In the genomic region with DNA sequence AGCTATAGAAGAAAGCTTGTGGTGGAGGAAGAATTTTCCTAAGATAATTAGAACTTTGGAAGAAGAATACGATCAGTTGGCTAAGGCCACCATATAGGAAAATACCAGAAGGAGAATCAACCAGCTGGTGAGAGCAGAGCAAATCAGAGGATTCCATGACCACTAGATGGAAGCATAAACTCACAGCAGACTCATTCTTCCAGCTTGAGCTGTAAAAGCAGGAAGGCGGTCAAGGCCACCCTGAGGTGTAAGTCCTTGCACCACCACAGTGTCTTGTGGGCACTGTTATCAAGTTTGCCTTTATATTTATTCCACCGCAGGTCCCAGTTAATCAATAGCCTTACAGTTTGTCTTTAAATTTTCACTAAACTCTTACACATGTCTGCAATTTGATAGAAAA, we compare ENCODE assay signal across 8 mouse cellular contexts.
DNase-seq lines count a peak whose midpoint lies in the region; ATAC-seq and TF ChIP-seq lines count a peak whose summit lies in the region.

No protein-coding gene starts in this region.

- in situ Hi-C loops in ES-E14 (cut with MboI; ENCODE audit: low sequenced_read_pairs in 2 of 2, unreplicated experiment in 2 of 2) = no loop called here

- H3K36me3 ChIP-seq in ES-E14 (ENCODE audit: control insufficient read depth, insufficient read depth, low read length, poor library complexity, severe bottlenecking) = no peaks in the 10 kb centered on the region
- H3K36me3 ChIP-seq in kidney, embryonic 14.5 days (ENCODE audit: control insufficient read depth, insufficient read depth, low read length) = no peaks in the 10 kb centered on the region
- H3K36me3 ChIP-seq in lung, embryonic 16.5 days (ENCODE audit: control insufficient read depth, insufficient read depth, low read length) = no peaks in the 10 kb centered on the region

- no peaks in the 10 kb centered on the region for H3K27me3 ChIP-seq in kidney, embryonic 14.5 days (ENCODE audit: control insufficient read depth, insufficient read depth, low read length)
- no peaks in the 10 kb centered on the region for H3K27me3 ChIP-seq in lung, embryonic 16.5 days (ENCODE audit: control insufficient read depth, insufficient read depth, low read depth, low read length)

- no peak overlapping the region for H3K4me3 ChIP-seq in ES-E14 (ENCODE audit: insufficient read depth in 1 of 2, low read depth in 1 of 2, low read length in 2 of 2, poor library complexity in 1 of 2, severe bottlenecking in 1 of 2)
- H3K4me3 ChIP-seq in kidney, embryonic 14.5 days (ENCODE audit: low read length) = no peak overlapping the region
- H3K4me3 ChIP-seq in lung, embryonic 16.5 days (ENCODE audit: low read length) = no peak overlapping the region

- 36% methylated on average over 3 of the region's 3 CpGs for WGBS in kidney, embryonic 14.5 days
- WGBS in lung, embryonic 16.5 days = 19% methylated on average over 3 of the region's 3 CpGs

- ATAC-seq in kidney, embryonic 14.5 days (ENCODE audit: low FRiP score, low TSS enrichment) = peak; percentile 84
- ATAC-seq in lung, embryonic 16.5 days (ENCODE audit: low read depth) = peak; percentile 61

- peak; percentile 11 for DNase-seq in 3134 (ENCODE audit: extremely low read depth, insufficient read length, low spot score)
- peak; percentile 35 for DNase-seq in ES-E14 (ENCODE audit: low read depth, low spot score)
- peak; percentile 82 for DNase-seq in cerebellum, adult 9-10 months
- peak; percentile 21 to 56 for DNase-seq in frontal cortex, postnatal 36 days (ENCODE audit: low spot score in 2 of 2)
- peak; percentile 23 for DNase-seq in right cerebral cortex, postnatal 25 days
- DNase-seq in thymus, adult 18-20 months = no peak

- H3K4me2 ChIP-seq in kidney, embryonic 14.5 days (replicated peaks; ENCODE audit: low read depth, low read length) = no peak overlapping the region
- H3K4me2 ChIP-seq in lung, embryonic 16.5 days (ENCODE audit: low read depth, low read length) = no peak overlapping the region

- no peak overlapping the region for H3K27ac ChIP-seq in ES-E14 (ENCODE audit: insufficient read depth, low read depth, low read length, poor library complexity, severe bottlenecking)
- no peak overlapping the region for H3K27ac ChIP-seq in kidney, embryonic 14.5 days (ENCODE audit: low read depth, low read length)
- no peak overlapping the region for H3K27ac ChIP-seq in lung, embryonic 16.5 days (ENCODE audit: low read length)

- H3K9ac ChIP-seq in ES-E14 (ENCODE audit: insufficient read depth, low read depth, low read length, poor library complexity, severe bottlenecking) = no peak overlapping the region
- H3K9ac ChIP-seq in kidney, embryonic 14.5 days (ENCODE audit: low read depth, low read length) = no peak overlapping the region
- H3K9ac ChIP-seq in lung, embryonic 16.5 days (ENCODE audit: low read length) = no peak overlapping the region

- H3K9me3 ChIP-seq in ES-E14 (ENCODE audit: control insufficient read depth, insufficient read depth, low read depth, low read length) = no peaks in the 10 kb centered on the region
- H3K9me3 ChIP-seq in kidney, embryonic 14.5 days (ENCODE audit: control insufficient read depth, low read length) = no peaks in the 10 kb centered on the region
- H3K9me3 ChIP-seq in lung, embryonic 16.5 days (ENCODE audit: control insufficient read depth, low read length) = no peaks in the 10 kb centered on the region

- no peaks in the 10 kb centered on the region for H3K4me1 ChIP-seq in ES-E14 (ENCODE audit: control insufficient read depth in 2 of 2, insufficient read depth in 2 of 2, low read length in 2 of 2, poor library complexity in 1 of 2)
- no peaks in the 10 kb centered on the region for H3K4me1 ChIP-seq in kidney, embryonic 14.5 days (ENCODE audit: control insufficient read depth, insufficient read depth, low read length)
- H3K4me1 ChIP-seq in lung, embryonic 16.5 days (replicated peaks; ENCODE audit: control insufficient read depth, insufficient read depth, low read length) = no peaks in the 10 kb centered on the region

TF ChIP-seq in ES-E14, 5 proteins besides CTCF, POLR2A, EP300 and RAD21:
- TF ChIP-seq MAFK (IDR thresholded peaks at IDR 0.05; ENCODE audit: insufficient read depth, low read depth, low read length) (no peak), ZC3H11A (IDR thresholded peaks at IDR 0.05; ENCODE audit: borderline replicate concordance, low read depth, low read length) (peak; percentile 75; the same call in 1 of the 2 replicates), CHD2 (IDR thresholded peaks at IDR 0.05; ENCODE audit: low read depth, low read length) (no peak), ZNF384 (IDR thresholded peaks at IDR 0.05; ENCODE audit: low read depth, low read length) (no peak), HCFC1 (IDR thresholded peaks at IDR 0.05; ENCODE audit: borderline replicate concordance, insufficient read depth, low read length) (no peak)

Comparison
In these comparisons a context has a peak if more than half of its experiments do, and no peak if none do; other contexts are left out.
1. DNase-seq: peak in 3134 (single experiment), ES-E14 (single experiment), cerebellum, adult 9-10 months (single experiment), frontal cortex, postnatal 36 days (2 of 2) and right cerebral cortex, postnatal 25 days (single experiment); none in thymus, adult 18-20 months (0 of 2).